Mouse (Mus musculus): ENCODE results near the gene Cep63. TPM values are rescaled to one million over a fixed set of nuclear protein-coding genes. Genes with fewer than 3 reads are reported as not detected.

Gene Cep63
- total and polyA plus RNA-seq, 3 experiments, result 9.8 to 34.6 (median 15.0) TPM

DNA sequence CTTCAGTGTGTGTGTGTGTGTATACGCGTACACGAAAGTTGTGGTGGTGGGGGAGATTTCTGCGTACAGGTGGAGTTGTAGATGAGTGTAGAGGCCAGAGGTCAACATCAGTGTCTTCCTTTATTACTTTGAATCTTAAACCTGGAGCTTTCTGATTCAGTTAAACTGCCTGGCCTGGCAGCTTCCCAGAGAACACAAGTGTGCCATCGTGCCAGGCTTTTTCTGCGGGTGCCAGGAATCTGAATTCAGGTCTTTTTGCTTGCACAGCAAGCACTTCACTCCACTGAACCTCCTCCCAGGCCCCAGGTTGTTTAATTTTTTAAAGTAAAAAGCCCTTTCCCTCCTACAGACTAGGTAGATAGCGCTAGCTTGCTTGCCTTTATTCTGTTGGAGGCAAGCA, 1.1 kb upstream of the Cep63 start:
- no peak for TF ChIP-seq CTCF (IDR thresholded peaks at IDR 0.05; ENCODE audit: low read depth, low read length)
- no peak for TF ChIP-seq POLR2AphosphoS5 (IDR thresholded peaks at IDR 0.05; ENCODE audit: insufficient replicate concordance, low read depth, low read length)
- TF ChIP-seq TAL1 (conservative IDR thresholded peaks at IDR 0.05; ENCODE audit: low read depth, low read length), result no peak
- no peak for TF ChIP-seq GATA2 (IDR thresholded peaks at IDR 0.05; ENCODE audit: borderline replicate concordance, low read depth, low read length)
- no peak for TF ChIP-seq GATA1 (IDR thresholded peaks at IDR 0.05; ENCODE audit: borderline replicate concordance, low read length)
- ATAC-seq (ENCODE audit: extremely low read depth, insufficient number of reproducible peaks, low FRiP score, poor library complexity, severe bottlenecking) (no peak), DNase-seq (ENCODE audit: low spot score) (no peak)
- H3K9me3 ChIP-seq (replicated peaks), result no peaks in the 10 kb centered on the region
- H3K4me3 ChIP-seq (ENCODE audit: low read depth, low read length), result peak overlapping the region; percentile 87
- H3K36me3 ChIP-seq (replicated peaks), result peaks cover 49% of the 10 kb centered on the region
- peaks cover 40% of the 10 kb centered on the region for H3K4me1 ChIP-seq (ENCODE audit: insufficient read depth, low read depth, low read length)
- no peaks in the 10 kb centered on the region for H3K27me3 ChIP-seq (ENCODE audit: insufficient read depth, low read length)

DNA sequence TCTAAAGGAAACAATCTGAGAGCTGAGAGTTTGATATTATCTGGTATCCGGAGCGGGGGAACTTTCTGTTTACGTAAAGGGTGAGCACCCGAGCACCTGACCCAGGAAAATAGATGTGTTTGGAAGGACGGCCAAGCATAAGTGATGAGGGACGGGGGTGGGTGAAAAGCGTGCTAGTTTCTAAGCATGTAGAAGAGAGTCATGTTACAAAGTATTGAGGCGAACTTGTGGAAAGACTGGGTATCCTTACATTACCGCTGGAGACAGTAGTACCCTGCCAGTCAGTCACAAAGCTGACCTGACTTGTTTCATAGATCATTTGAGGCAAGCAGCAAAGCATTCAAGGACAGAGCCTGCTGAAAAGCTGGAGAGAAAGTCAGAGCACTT, 498 bp upstream of the Cep63 start:
- Histone ChIP-seq H3K4me1 (ENCODE audit: insufficient read depth, low read depth, low read length) (peaks cover 41% of the 10 kb centered on the region), H3K9me3 (replicated peaks) (no peaks in the 10 kb centered on the region)

GRCm38 (mm10) chr9:102625401-102625982, 842 bp downstream of the Cep63 start:
- DNase-seq (ENCODE audit: low spot score) (peak; percentile 40), ATAC-seq (ENCODE audit: extremely low read depth, insufficient number of reproducible peaks, low FRiP score, poor library complexity, severe bottlenecking) (no peak)
- H3K9me3 ChIP-seq (replicated peaks), result no peaks in the 10 kb centered on the region
- peak overlapping the region; percentile 87 for H3K4me3 ChIP-seq (ENCODE audit: low read depth, low read length)
- H3K4me1 ChIP-seq (ENCODE audit: insufficient read depth, low read depth, low read length), result peaks cover 41% of the 10 kb centered on the region
- H3K27me3 ChIP-seq (ENCODE audit: insufficient read depth, low read length), result no peaks in the 10 kb centered on the region
- H3K36me3 ChIP-seq (replicated peaks), result peaks cover 34% of the 10 kb centered on the region
- TF ChIP-seq CTCF (IDR thresholded peaks at IDR 0.05; ENCODE audit: low read depth, low read length) (no peak), POLR2AphosphoS5 (IDR thresholded peaks at IDR 0.05; ENCODE audit: insufficient replicate concordance, low read depth, low read length) (no peak), GATA1 (IDR thresholded peaks at IDR 0.05; ENCODE audit: borderline replicate concordance, low read length) (no peak), GATA2 (IDR thresholded peaks at IDR 0.05; ENCODE audit: borderline replicate concordance, low read depth, low read length) (no peak), TAL1 (conservative IDR thresholded peaks at IDR 0.05; ENCODE audit: low read depth, low read length) (no peak)

More for the DNA sequence above, 498 bp upstream of the Cep63 start:
- DNase-seq (ENCODE audit: low spot score) (peak; percentile 10), ATAC-seq (ENCODE audit: extremely low read depth, insufficient number of reproducible peaks, low FRiP score, poor library complexity, severe bottlenecking) (peak; percentile 1; the same call in 1 of the 2 replicates)
- peak overlapping the region; percentile 87 for H3K4me3 ChIP-seq (ENCODE audit: low read depth, low read length)
- no peaks in the 10 kb centered on the region for H3K27me3 ChIP-seq (ENCODE audit: insufficient read depth, low read length)
- H3K36me3 ChIP-seq (replicated peaks), result peaks cover 43% of the 10 kb centered on the region
- no peak for TF ChIP-seq CTCF (IDR thresholded peaks at IDR 0.05; ENCODE audit: low read depth, low read length)
- no peak for TF ChIP-seq GATA2 (IDR thresholded peaks at IDR 0.05; ENCODE audit: borderline replicate concordance, low read depth, low read length)
- no peak for TF ChIP-seq TAL1 (conservative IDR thresholded peaks at IDR 0.05; ENCODE audit: low read depth, low read length)
- no peak for TF ChIP-seq POLR2AphosphoS5 (IDR thresholded peaks at IDR 0.05; ENCODE audit: insufficient replicate concordance, low read depth, low read length)
- no peak for TF ChIP-seq GATA1 (IDR thresholded peaks at IDR 0.05; ENCODE audit: borderline replicate concordance, low read length)

DNA sequence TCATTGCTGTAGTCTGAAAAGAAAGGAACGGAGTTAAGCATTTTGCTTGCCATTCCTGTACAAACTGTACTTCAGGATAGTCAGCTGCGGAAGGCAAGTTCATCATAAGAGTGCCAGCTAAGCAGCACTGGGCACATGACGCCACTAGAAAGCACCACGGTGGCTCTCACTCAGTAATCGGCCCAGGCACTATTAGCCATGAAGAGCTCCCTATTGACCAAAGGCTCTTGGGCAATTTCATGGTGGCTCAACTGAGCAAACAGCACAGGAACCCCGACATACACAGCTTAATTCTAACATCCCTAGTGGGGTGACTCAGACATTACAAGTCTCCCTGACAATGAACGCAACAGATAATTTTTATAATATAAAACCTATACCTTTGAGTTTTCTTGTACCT, 2.8 kb downstream of the Cep63 start:
- Histone ChIP-seq H3K9me3 (replicated peaks) (no peaks in the 10 kb centered on the region), H3K27me3 (ENCODE audit: insufficient read depth, low read length) (no peaks in the 10 kb centered on the region), H3K4me1 (ENCODE audit: insufficient read depth, low read depth, low read length) (peaks cover 34% of the 10 kb centered on the region), H3K4me3 (ENCODE audit: low read depth, low read length) (no peak overlapping the region), H3K36me3 (replicated peaks) (peaks cover 25% of the 10 kb centered on the region)
- ATAC-seq (ENCODE audit: extremely low read depth, insufficient number of reproducible peaks, low FRiP score, poor library complexity, severe bottlenecking) (no peak), DNase-seq (ENCODE audit: low spot score) (no peak)
- TF ChIP-seq CTCF (IDR thresholded peaks at IDR 0.05; ENCODE audit: low read depth, low read length) (no peak), GATA1 (IDR thresholded peaks at IDR 0.05; ENCODE audit: borderline replicate concordance, low read length) (no peak), GATA2 (IDR thresholded peaks at IDR 0.05; ENCODE audit: borderline replicate concordance, low read depth, low read length) (no peak), POLR2AphosphoS5 (IDR thresholded peaks at IDR 0.05; ENCODE audit: insufficient replicate concordance, low read depth, low read length) (no peak), TAL1 (conservative IDR thresholded peaks at IDR 0.05; ENCODE audit: low read depth, low read length) (no peak)

DNA sequence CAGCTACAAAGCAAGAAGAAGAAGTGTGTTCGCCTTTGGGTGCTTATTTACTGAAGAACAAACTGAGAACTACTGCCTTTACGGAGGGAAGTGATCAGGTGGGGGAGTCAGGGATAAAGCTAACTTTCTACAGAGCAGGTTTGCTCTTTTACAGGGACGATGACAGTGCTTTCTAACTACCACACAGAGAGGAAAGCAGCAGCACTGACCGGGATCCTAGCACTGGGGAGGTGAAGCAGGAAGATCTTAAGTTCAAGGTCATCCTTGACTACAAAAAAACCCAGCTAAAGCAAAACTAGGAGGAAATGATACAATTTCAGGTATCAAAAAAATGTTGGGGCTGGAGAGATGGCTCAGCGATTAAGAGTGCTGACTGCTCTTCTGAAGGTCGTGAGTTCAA, 3.5 kb downstream of the Cep63 start:
- TF ChIP-seq GATA1 (IDR thresholded peaks at IDR 0.05; ENCODE audit: borderline replicate concordance, low read length), result no peak
- no peak for TF ChIP-seq POLR2AphosphoS5 (IDR thresholded peaks at IDR 0.05; ENCODE audit: insufficient replicate concordance, low read depth, low read length)
- TF ChIP-seq TAL1 (conservative IDR thresholded peaks at IDR 0.05; ENCODE audit: low read depth, low read length), result no peak
- TF ChIP-seq GATA2 (IDR thresholded peaks at IDR 0.05; ENCODE audit: borderline replicate concordance, low read depth, low read length), result no peak
- TF ChIP-seq CTCF (IDR thresholded peaks at IDR 0.05; ENCODE audit: low read depth, low read length), result no peak
- ATAC-seq (ENCODE audit: extremely low read depth, insufficient number of reproducible peaks, low FRiP score, poor library complexity, severe bottlenecking) (no peak), DNase-seq (ENCODE audit: low spot score) (no peak)
- Histone ChIP-seq H3K9me3 (replicated peaks) (no peaks in the 10 kb centered on the region), H3K4me3 (ENCODE audit: low read depth, low read length) (no peak overlapping the region), H3K27me3 (ENCODE audit: insufficient read depth, low read length) (no peaks in the 10 kb centered on the region), H3K36me3 (replicated peaks) (peaks cover 26% of the 10 kb centered on the region), H3K4me1 (ENCODE audit: insufficient read depth, low read depth, low read length) (peaks cover 27% of the 10 kb centered on the region)

DNA sequence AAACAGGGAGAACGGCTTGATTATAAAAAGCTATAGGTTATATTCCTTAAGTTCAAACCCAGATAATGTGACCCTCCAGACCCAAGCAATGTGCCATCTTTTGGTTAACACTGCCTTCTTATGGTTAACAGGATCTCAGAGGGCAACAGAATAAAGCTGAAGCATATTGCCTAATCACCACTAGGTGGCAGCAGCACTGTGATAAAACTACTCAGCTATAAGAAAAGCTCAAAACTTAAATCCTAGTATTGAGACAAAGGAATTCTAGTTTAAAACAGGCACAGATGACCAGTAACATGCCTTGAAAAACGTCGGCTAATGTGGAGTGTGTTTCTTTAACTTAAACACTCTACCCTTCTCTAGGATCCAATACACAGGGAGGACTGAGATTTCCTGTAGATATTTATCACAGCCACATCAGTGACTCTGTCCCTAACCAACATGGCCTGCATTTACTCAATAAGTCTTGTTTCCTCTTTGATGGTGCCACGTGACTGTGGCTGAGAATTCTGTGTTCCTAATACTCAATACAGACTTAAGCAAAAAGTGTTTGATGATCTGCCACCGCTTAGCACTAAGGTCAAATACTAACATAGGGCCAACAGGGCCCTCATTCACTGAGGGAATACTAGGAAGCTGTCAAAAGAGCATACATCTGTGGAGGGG, 4.0 kb downstream of the Cep63 start:
- peaks cover 21% of the 10 kb centered on the region for H3K4me1 ChIP-seq (ENCODE audit: insufficient read depth, low read depth, low read length)
- H3K9me3 ChIP-seq (replicated peaks), result no peaks in the 10 kb centered on the region
- ATAC-seq (ENCODE audit: extremely low read depth, insufficient number of reproducible peaks, low FRiP score, poor library complexity, severe bottlenecking) (no peak), DNase-seq (ENCODE audit: low spot score) (peak; percentile 13)
- no peaks in the 10 kb centered on the region for H3K27me3 ChIP-seq (ENCODE audit: insufficient read depth, low read length)
- H3K36me3 ChIP-seq (replicated peaks), result peaks cover 31% of the 10 kb centered on the region
- H3K4me3 ChIP-seq (ENCODE audit: low read depth, low read length), result no peak overlapping the region
- TF ChIP-seq POLR2AphosphoS5 (IDR thresholded peaks at IDR 0.05; ENCODE audit: insufficient replicate concordance, low read depth, low read length), result no peak
- TF ChIP-seq CTCF (IDR thresholded peaks at IDR 0.05; ENCODE audit: low read depth, low read length), result peak; percentile 71
- TF ChIP-seq TAL1 (conservative IDR thresholded peaks at IDR 0.05; ENCODE audit: low read depth, low read length), result no peak
- no peak for TF ChIP-seq GATA2 (IDR thresholded peaks at IDR 0.05; ENCODE audit: borderline replicate concordance, low read depth, low read length)
- no peak for TF ChIP-seq GATA1 (IDR thresholded peaks at IDR 0.05; ENCODE audit: borderline replicate concordance, low read length)
